ENCODE assay signal across 10 mouse cellular contexts in genomic region chr15:79805246-79805645, GRCm38 (mm10). TPM values are rescaled to one million over a fixed set of nuclear protein-coding genes. Genes with fewer than 3 reads are reported as not detected.
A peak's percentile ranks its signal among the peaks of the same experiment; 100 is the strongest.
DNase-seq lines count a peak whose midpoint lies in the region; ATAC-seq and TF ChIP-seq lines count a peak whose summit lies in the region.
"Had no signal": no experiment of that assay in that cellular context is flagged by ENCODE, and none has a peak within 500 bp of the region (broad histone marks: within the 10 kb centered on the region; RNA-seq: fewer than 3 reads in every experiment).

No protein-coding gene starts in this region.

- no peak for ATAC-seq in heart, embryonic 12.5 days (ENCODE audit: insufficient number of reproducible peaks, low FRiP score)
- no peak for ATAC-seq in forebrain, embryonic 16.5 days
- ATAC-seq in midbrain, embryonic 13.5 days = 0 out of 2 replicates have a peak, but pooled peaks have one; percentile 5
- ATAC-seq: CD4-positive, CD25-positive, alpha-beta regulatory T cell, adult 4 months had no signal

- H3K27ac ChIP-seq in heart, embryonic 12.5 days (ENCODE audit: poor library complexity, severe bottlenecking) = no peak overlapping the region
- H3K27ac ChIP-seq in forebrain, embryonic 16.5 days (ENCODE audit: low read length) = no peak overlapping the region
- peak overlapping the region; percentile 87; the same call in 1 of the 2 replicates for H3K27ac ChIP-seq in midbrain, embryonic 13.5 days

- H3K4me1 ChIP-seq in heart, embryonic 12.5 days (replicated peaks) = peaks cover 18% of the 10 kb centered on the region
- H3K4me1 ChIP-seq in E14TG2a.4 (replicated peaks; ENCODE audit: low read depth, low read length) = peaks cover 28% of the 10 kb centered on the region
- H3K4me1 ChIP-seq in forebrain, embryonic 16.5 days (replicated peaks; ENCODE audit: control insufficient read depth, insufficient read depth, low read length) = peaks cover 17% of the 10 kb centered on the region
- H3K4me1 ChIP-seq in midbrain, embryonic 13.5 days (replicated peaks) = peaks cover 35% of the 10 kb centered on the region

- peaks cover 86% of the 10 kb centered on the region for H3K27me3 ChIP-seq in heart, embryonic 12.5 days (replicated peaks)
- peaks cover 90% of the 10 kb centered on the region for H3K27me3 ChIP-seq in E14TG2a.4 (ENCODE audit: insufficient read depth, low read length)
- peaks cover 36% of the 10 kb centered on the region for H3K27me3 ChIP-seq in forebrain, embryonic 16.5 days (replicated peaks; ENCODE audit: control insufficient read depth, insufficient read depth, low read length)
- H3K27me3 ChIP-seq in midbrain, embryonic 13.5 days = peaks cover 69% of the 10 kb centered on the region

- peak overlapping the region; percentile 95; the same call in 1 of the 2 replicates for H3K4me2 ChIP-seq in heart, embryonic 12.5 days
- H3K4me2 ChIP-seq in forebrain, embryonic 16.5 days (ENCODE audit: low read length) = peak overlapping the region; percentile 76; the same call in 1 of the 2 replicates
- peak overlapping the region; percentile 78 for H3K4me2 ChIP-seq in midbrain, embryonic 13.5 days (replicated peaks)

- no peak overlapping the region for H3K9ac ChIP-seq in heart, embryonic 12.5 days
- peak overlapping the region; percentile 71 for H3K9ac ChIP-seq in forebrain, embryonic 16.5 days (replicated peaks; ENCODE audit: low read depth, low read length)
- H3K9ac ChIP-seq in midbrain, embryonic 13.5 days (replicated peaks) = peak overlapping the region; percentile 83

- peak overlapping the region; percentile 64 for H3K4me3 ChIP-seq in heart, embryonic 12.5 days
- peak overlapping the region; percentile 82; the same call in 1 of the 2 replicates for H3K4me3 ChIP-seq in E14TG2a.4 (replicated peaks; ENCODE audit: low read length)
- H3K4me3 ChIP-seq in forebrain, embryonic 16.5 days (replicated peaks; ENCODE audit: low read length) = peak overlapping the region; percentile 66; the same call in 1 of the 2 replicates
- peak overlapping the region; percentile 68; the same call in 1 of the 2 replicates for H3K4me3 ChIP-seq in midbrain, embryonic 13.5 days (replicated peaks)

- WGBS in heart, embryonic 12.5 days = 23% methylated on average over 8 of the region's 8 CpGs
- WGBS in forebrain, embryonic 16.5 days = 24% methylated on average over 8 of the region's 8 CpGs
- 21% methylated on average over 8 of the region's 8 CpGs for WGBS in midbrain, embryonic 13.5 days

- DNase-seq in heart, adult 8-10 months (ENCODE audit: low spot score) = no peak
- DNase-seq in urinary bladder, adult 18-20 months (ENCODE audit: low spot score in 2 of 2) = no peak
- DNase-seq in frontal cortex, postnatal 25 days (ENCODE audit: low spot score in 2 of 2) = no peak
- no peak for DNase-seq in retina, embryonic 14.5 days (ENCODE audit: low spot score)

- TF ChIP-seq CTCF in E14TG2a.4 (conservative IDR thresholded peaks at IDR 0.05; ENCODE audit: low read length) = no peak

- no peaks in the 10 kb centered on the region for H3K36me3 ChIP-seq in heart, embryonic 12.5 days
- no peaks in the 10 kb centered on the region for H3K36me3 ChIP-seq in E14TG2a.4 (ENCODE audit: insufficient read depth, low read length)
- no peaks in the 10 kb centered on the region for H3K36me3 ChIP-seq in forebrain, embryonic 16.5 days (ENCODE audit: control insufficient read depth, insufficient read depth)
- H3K36me3 ChIP-seq in midbrain, embryonic 13.5 days = no peaks in the 10 kb centered on the region

- H3K9me3 ChIP-seq in heart, embryonic 12.5 days (replicated peaks) = no peaks in the 10 kb centered on the region
- H3K9me3 ChIP-seq in E14TG2a.4 (ENCODE audit: low read length) = no peaks in the 10 kb centered on the region
- no peaks in the 10 kb centered on the region for H3K9me3 ChIP-seq in forebrain, embryonic 16.5 days (ENCODE audit: control insufficient read depth, low read length)
- H3K9me3 ChIP-seq in midbrain, embryonic 13.5 days = no peaks in the 10 kb centered on the region

RNA-seq across cellular contexts. Expression of gene Nptxr, which starts 0.7 kb away (rescaled TPM):
- polyA plus RNA-seq in heart, embryonic 12.5 days (2016; fragmentation: Nextera tagmentation; extraction: Ambion mirVana) = 2.6 and 2.7 TPM in 2 replicates
- 1 to 10 TPM; 1.3 to 2.0 (median 1.8) TPM for total RNA-seq in heart, adult 8-10 months (2022)
- polyA plus RNA-seq in forebrain, embryonic 16.5 days (2015; fragmentation: Nextera tagmentation; extraction: Ambion mirVana) = 19.2 and 24.7 TPM in 2 replicates
- 18.1 and 18.6 TPM in 2 replicates for polyA plus RNA-seq in midbrain, embryonic 13.5 days (2015; fragmentation: Nextera tagmentation; extraction: Ambion mirVana)

RNA-seq across cellular contexts. Expression of gene Dnal4, which starts 27.6 kb away (rescaled TPM):
- polyA plus RNA-seq in heart, embryonic 12.5 days (2016; fragmentation: Nextera tagmentation; extraction: Ambion mirVana) = 37.1 TPM in 2 replicates
- total RNA-seq in heart, adult 8-10 months (2022) = 10 to 100 TPM; 21.0 to 25.3 (median 21.7) TPM
- polyA plus RNA-seq in forebrain, embryonic 16.5 days (2015; fragmentation: Nextera tagmentation; extraction: Ambion mirVana) = 87.9 and 89.5 TPM in 2 replicates
- 84.8 and 91.6 TPM in 2 replicates for polyA plus RNA-seq in midbrain, embryonic 13.5 days (2015; fragmentation: Nextera tagmentation; extraction: Ambion mirVana)

RNA-seq across cellular contexts. Expression of gene Npcd, which starts 28.8 kb away (rescaled TPM):
- polyA plus RNA-seq in heart, embryonic 12.5 days (2016; fragmentation: Nextera tagmentation; extraction: Ambion mirVana) = 0.21 TPM in 1 of 2 replicates, not detected in the other
- under 1 TPM in 3 of 4 experiments, not detected in 1; 0.33 to 0.69 (median 0.47) TPM for total RNA-seq in heart, adult 8-10 months (2022)
- 1.4 TPM in 1 of 2 replicates, not detected in the other for polyA plus RNA-seq in forebrain, embryonic 16.5 days (2015; fragmentation: Nextera tagmentation; extraction: Ambion mirVana)
- polyA plus RNA-seq in midbrain, embryonic 13.5 days (2015; fragmentation: Nextera tagmentation; extraction: Ambion mirVana) = 0.58 and 1.2 TPM in 2 replicates
- polyA plus RNA-seq: CD4-positive, CD25-positive, alpha-beta regulatory T cell, adult 4 months; large intestine, adult 2 months had no signal

RNA-seq across cellular contexts. Expression of gene Cbx6, which starts 29.2 kb away (rescaled TPM):
- polyA plus RNA-seq in heart, embryonic 12.5 days (2016; fragmentation: Nextera tagmentation; extraction: Ambion mirVana) = 34.5 and 38.0 TPM in 2 replicates
- 10 to 100 TPM; 15.5 to 20.3 (median 18.9) TPM for total RNA-seq in heart, adult 8-10 months (2022)
- 49.3 and 53.2 TPM in 2 replicates for polyA plus RNA-seq in forebrain, embryonic 16.5 days (2015; fragmentation: Nextera tagmentation; extraction: Ambion mirVana)
- 53.9 and 61.4 TPM in 2 replicates for polyA plus RNA-seq in midbrain, embryonic 13.5 days (2015; fragmentation: Nextera tagmentation; extraction: Ambion mirVana)
